Mouse (Mus musculus) C3H10T1/2 (cell line): Measurements from ENCODE around the gene B4galt5. TPM values are rescaled to one million over a fixed set of nuclear protein-coding genes. Genes with fewer than 3 reads are reported as not detected.

Experiments used
- polyA plus RNA-seq, 2 experiments: library from polyadenylated mRNA; unstranded; fragments of >200 nt; fragmentation: generic; extraction: Trizol; gene quantifications; one replicate each; pipeline ENCODE4 v1.2.1; 2012; ENCODE audit warnings: missing spikeins in 2 of 2

Gene B4galt5
- polyA plus RNA-seq, result 10 to 100 TPM in 1 of 2 experiments, 1 to 10 TPM in 1; 2.3 to 20.8 TPM

GRCm38 (mm10) chr2:167348376-167349282, at the start of gene B4galt5:
Gene B4galt5, minus strand, starts transcription at chr2:167349183.

Other genes starting within 250 kb of the B4galt5 start
- gene Kcnb1, start 159.0 kb downstream of the B4galt5 start, polyA plus RNA-seq, result under 1 TPM in 1 of 2 experiments, not detected in 1; 0.04 TPM
- 10 to 100 TPM; 30.5 to 47.4 TPM for gene Ptgis, start 108.6 kb downstream of the B4galt5 start, polyA plus RNA-seq
- 10 to 100 TPM in 1 of 2 experiments, 1 to 10 TPM in 1; 5.5 to 19.1 TPM for gene Slc9a8, start 72.5 kb upstream of the B4galt5 start, polyA plus RNA-seq
- 10 to 100 TPM; 16.6 to 52.2 TPM for gene Rnf114, start 143.5 kb upstream of the B4galt5 start, polyA plus RNA-seq
- 10 to 100 TPM in 1 of 2 experiments, 1 to 10 TPM in 1; 2.7 to 13.8 TPM for gene Spata2, start 143.7 kb upstream of the B4galt5 start, polyA plus RNA-seq
- 100 to 1,000 TPM in 1 of 2 experiments, 10 to 100 TPM in 1; 40.9 to 136 TPM for gene Snai1, start 189.0 kb upstream of the B4galt5 start, polyA plus RNA-seq